Mouse (Mus musculus) heart, postnatal 4 days (tissue): ENCODE data around the gene Fsd2. TPM values are rescaled to one million over a fixed set of nuclear protein-coding genes. Genes with fewer than 3 reads are reported as not detected.

Experiments
- total RNA-seq, 2 experiments: library from RNA; stranded (reverse); gene quantifications; 2 replicates each; pipeline ENCODE4 v1.2.3; 2021

Fsd2 gene
- total RNA-seq, 2 experiments from 2014 or later, result 199 to 200 TPM

Other genes starting within 250 kb of the Fsd2 start
- 1,000 to 10,000 TPM; 1,107 to 1,128 TPM for gene Rps17, start 221.7 kb downstream of the Fsd2 start, total RNA-seq
- 1 to 10 TPM; 7.7 to 8.1 TPM for gene Cpeb1, start 111.5 kb downstream of the Fsd2 start, total RNA-seq
- gene Ap3b2, start 73.0 kb downstream of the Fsd2 start, total RNA-seq, result under 1 TPM; 0.14 TPM
- gene BC048679, start 68.7 kb downstream of the Fsd2 start, total RNA-seq, result not detected
- 1 to 10 TPM; 8.3 to 8.4 TPM for gene Whamm, start 4.3 kb upstream of the Fsd2 start, total RNA-seq
- 10 to 100 TPM; 60.7 to 63.1 TPM for gene Homer2, start 140.6 kb upstream of the Fsd2 start, total RNA-seq
- gene Ramac, start 196.0 kb upstream of the Fsd2 start, total RNA-seq, result 10 to 100 TPM; 28.6 to 32.2 TPM
- gene 3110040N11Rik, start 222.5 kb upstream of the Fsd2 start, total RNA-seq, result 10 to 100 TPM; 25.4 to 28.0 TPM